Mouse (Mus musculus) kidney, postnatal 36 days (tissue): ENCODE results near the gene 6430550D23Rik.

Experiments used
- DNase-seq, 2 experiments: peaks; one replicate each; pipeline ENCODE4 v3.0.0; 2021 to 2022; ENCODE audit warnings: mixed read lengths in 2 of 2

The 6430550D23Rik gene

GRCm38 (mm10) chr2:156007888-156008532, at the start of gene 6430550D23Rik, which contains the start of gene Ergic3:
Gene 6430550D23Rik (minus strand): TSS chr2:156007977.
Gene Ergic3 (plus strand): TSS chr2:156008045.
- peak; percentile 99 for DNase-seq

GRCm38 (mm10) chr2:156052816-156053215, 45.0 kb upstream of the 6430550D23Rik start, which contains the start of gene Fer1l4:
Gene Fer1l4 (minus strand): TSS chr2:156052947.
- DNase-seq, result no peak

GRCm38 (mm10) chr2:156047929-156048328, 40.2 kb upstream of the 6430550D23Rik start:
- peak; percentile 29 to 51 for DNase-seq

- no peak for DNase-seq
Measured at GRCm38 (mm10) chr2:156042903-156043302, 35.1 kb upstream of the 6430550D23Rik start.

- no peak for DNase-seq
Measured at GRCm38 (mm10) chr2:156039390-156039789, 31.6 kb upstream of the 6430550D23Rik start.

- peak in 1 of 2 experiments; percentile 20 for DNase-seq
Measured at GRCm38 (mm10) chr2:156025482-156025881, 17.7 kb upstream of the 6430550D23Rik start.

GRCm38 (mm10) chr2:156021765-156022164, 14.0 kb upstream of the 6430550D23Rik start:
- DNase-seq, result no peak

- no peak for DNase-seq
Measured at GRCm38 (mm10) chr2:156021219-156021618, 13.4 kb upstream of the 6430550D23Rik start.

- no peak for DNase-seq
Measured at GRCm38 (mm10) chr2:156018106-156018505, 10.3 kb upstream of the 6430550D23Rik start.

- DNase-seq, result peak in 1 of 2 experiments; percentile 43
Measured at GRCm38 (mm10) chr2:156005393-156005792, 2.4 kb downstream of the 6430550D23Rik start.

- peak; percentile 81 to 85 for DNase-seq
Measured at GRCm38 (mm10) chr2:155991863-155992321, 15.9 kb downstream of the 6430550D23Rik start.

GRCm38 (mm10) chr2:155991151-155991550, 16.6 kb downstream of the 6430550D23Rik start:
- DNase-seq, result no peak

GRCm38 (mm10) chr2:155989085-155989484, 18.7 kb downstream of the 6430550D23Rik start:
- DNase-seq, result no peak

GRCm38 (mm10) chr2:155987131-155987530, 20.6 kb downstream of the 6430550D23Rik start:
- DNase-seq, result no peak

GRCm38 (mm10) chr2:155985776-155986175, 22.0 kb downstream of the 6430550D23Rik start:
- no peak for DNase-seq

GRCm38 (mm10) chr2:155979328-155979991, 28.3 kb downstream of the 6430550D23Rik start:
- peak; percentile 47 to 65 for DNase-seq

- DNase-seq, result peak in 1 of 2 experiments; percentile 16
Measured at GRCm38 (mm10) chr2:155974087-155974731, 33.6 kb downstream of the 6430550D23Rik start.

GRCm38 (mm10) chr2:155973348-155973747, 34.4 kb downstream of the 6430550D23Rik start:
- no peak for DNase-seq

- peak in 1 of 2 experiments; percentile 28 for DNase-seq
Measured at GRCm38 (mm10) chr2:155962991-155963390, 44.8 kb downstream of the 6430550D23Rik start.

GRCm38 (mm10) chr2:155961862-155962261, 45.9 kb downstream of the 6430550D23Rik start:
- DNase-seq, result no peak

GRCm38 (mm10) chr2:155959981-155960380, 47.8 kb downstream of the 6430550D23Rik start:
- DNase-seq, result peak; percentile 63 to 67

- peak; percentile 92 to 94 for DNase-seq
Measured at GRCm38 (mm10) chr2:155956134-155957059, 51.4 kb downstream of the 6430550D23Rik start, which contains the start of gene Cep250. Gene Cep250 (plus strand): TSS chr2:155956458.
